Mouse (Mus musculus) embryonic fibroblast, embryonic 13.5 days (primary cell): ENCODE measurements at regions not wholly inside any gene's neighbourhood (a gene's known extent, or its start where the extent isn't known, plus 50 kb on each side); places are given as distances from the start of the nearest gene placed in this dataset.

ENCODE experiments used
- H3K27ac ChIP-seq: 2 replicates; pipeline ENCODE4 v1.5.1; 2012; ENCODE audit warnings: low read length, control low read depth, inconsistent platforms; ENCODE audit not compliant: insufficient read depth
- H3K4me1 ChIP-seq: 2 replicates; pipeline ENCODE4 v1.6.1; 2011; ENCODE audit warnings: low read length; ENCODE audit not compliant: control insufficient read depth, insufficient read depth
- H3K4me3 ChIP-seq: 2 replicates; pipeline ENCODE4 v1.5.1; 2011; ENCODE audit warnings: mild to moderate bottlenecking, control low read depth, low read length; ENCODE audit not compliant: insufficient read depth
- CTCF ChIP-seq: IDR thresholded peaks from 2 replicates; pipeline ENCODE4 v1.5.1; 2011; ENCODE audit warnings: mild to moderate bottlenecking, control low read depth, low read length, moderate library complexity, borderline replicate concordance; ENCODE audit not compliant: insufficient read depth
- POLR2A ChIP-seq: IDR thresholded peaks from 2 replicates; pipeline ENCODE4 v1.6.1; 2011; ENCODE audit warnings: low read depth, mild to moderate bottlenecking, control low read depth, low read length, moderate library complexity

- TF ChIP-seq POLR2A = no peak
- Histone ChIP-seq H3K27ac (no peak overlapping the region), H3K4me3 (no peak overlapping the region), H3K4me1 (no peaks in the 10 kb centered on the region)
These were observed 181.0 kb downstream of the Emp1 start for GRCm38 (mm10) chr6:135543390-135543789.

GRCm38 (mm10) chr6:135543863-135544262, 181.5 kb downstream of the Emp1 start:
- Histone ChIP-seq H3K4me3 (no peak overlapping the region), H3K4me1 (no peaks in the 10 kb centered on the region), H3K27ac (no peak overlapping the region)
- TF ChIP-seq CTCF = no peak
- no peak for TF ChIP-seq POLR2A

GRCm38 (mm10) chr6:135550368-135550950, 188.1 kb downstream of the Emp1 start:
- Histone ChIP-seq H3K27ac (no peak overlapping the region), H3K4me3 (no peak overlapping the region), H3K4me1 (no peaks in the 10 kb centered on the region)
- no peak for TF ChIP-seq CTCF
- TF ChIP-seq POLR2A = no peak

GRCm38 (mm10) chr6:135552396-135552795, 190.1 kb downstream of the Emp1 start:
- H3K27ac ChIP-seq = no peak overlapping the region
- TF ChIP-seq CTCF (no peak), POLR2A (no peak)
- no peak overlapping the region for H3K4me3 ChIP-seq
- no peaks in the 10 kb centered on the region for H3K4me1 ChIP-seq

- Histone ChIP-seq H3K27ac (no peak overlapping the region), H3K4me3 (no peak overlapping the region)
- no peak for TF ChIP-seq CTCF
- TF ChIP-seq POLR2A = no peak
These were observed 197.2 kb downstream of the Emp1 start for GRCm38 (mm10) chr6:135559501-135559907.

GRCm38 (mm10) chr6:135562267-135562666, 199.9 kb downstream of the Emp1 start:
- TF ChIP-seq CTCF (no peak), POLR2A (no peak)
- H3K27ac ChIP-seq = no peak overlapping the region
- H3K4me3 ChIP-seq = no peak overlapping the region
- H3K4me1 ChIP-seq = no peaks in the 10 kb centered on the region

More at GRCm38 (mm10) chr6:135559501-135559907, 197.2 kb downstream of the Emp1 start:
- H3K4me1 ChIP-seq = no peaks in the 10 kb centered on the region

GRCm38 (mm10) chr6:135563766-135564165, 201.4 kb downstream of the Emp1 start:
- Histone ChIP-seq H3K4me3 (no peak overlapping the region), H3K4me1 (no peaks in the 10 kb centered on the region), H3K27ac (no peak overlapping the region)
- TF ChIP-seq CTCF (no peak), POLR2A (no peak)

GRCm38 (mm10) chr6:135569086-135569485, 206.7 kb downstream of the Emp1 start:
- TF ChIP-seq POLR2A (no peak), CTCF (no peak)
- H3K4me3 ChIP-seq = no peak overlapping the region
- H3K27ac ChIP-seq = no peak overlapping the region
- no peaks in the 10 kb centered on the region for H3K4me1 ChIP-seq

- no peak overlapping the region for H3K27ac ChIP-seq
- no peaks in the 10 kb centered on the region for H3K4me1 ChIP-seq
- no peak overlapping the region for H3K4me3 ChIP-seq
- TF ChIP-seq CTCF (no peak), POLR2A (no peak)
These were observed 212.9 kb downstream of the Emp1 start for GRCm38 (mm10) chr6:135575294-135575693.

- Histone ChIP-seq H3K4me1 (no peaks in the 10 kb centered on the region), H3K27ac (no peak overlapping the region), H3K4me3 (no peak overlapping the region)
- no peak for TF ChIP-seq CTCF
These were observed 216.4 kb downstream of the Emp1 start for GRCm38 (mm10) chr6:135578728-135579127.

- H3K4me1 ChIP-seq = no peaks in the 10 kb centered on the region
- no peak overlapping the region for H3K27ac ChIP-seq
- TF ChIP-seq CTCF (no peak), POLR2A (no peak)
- H3K4me3 ChIP-seq = no peak overlapping the region
These were observed 220.2 kb downstream of the Emp1 start for GRCm38 (mm10) chr6:135582567-135582966.
